Comparison of ENCODE assay signal across 8 mouse cellular contexts in the genomic region with DNA sequence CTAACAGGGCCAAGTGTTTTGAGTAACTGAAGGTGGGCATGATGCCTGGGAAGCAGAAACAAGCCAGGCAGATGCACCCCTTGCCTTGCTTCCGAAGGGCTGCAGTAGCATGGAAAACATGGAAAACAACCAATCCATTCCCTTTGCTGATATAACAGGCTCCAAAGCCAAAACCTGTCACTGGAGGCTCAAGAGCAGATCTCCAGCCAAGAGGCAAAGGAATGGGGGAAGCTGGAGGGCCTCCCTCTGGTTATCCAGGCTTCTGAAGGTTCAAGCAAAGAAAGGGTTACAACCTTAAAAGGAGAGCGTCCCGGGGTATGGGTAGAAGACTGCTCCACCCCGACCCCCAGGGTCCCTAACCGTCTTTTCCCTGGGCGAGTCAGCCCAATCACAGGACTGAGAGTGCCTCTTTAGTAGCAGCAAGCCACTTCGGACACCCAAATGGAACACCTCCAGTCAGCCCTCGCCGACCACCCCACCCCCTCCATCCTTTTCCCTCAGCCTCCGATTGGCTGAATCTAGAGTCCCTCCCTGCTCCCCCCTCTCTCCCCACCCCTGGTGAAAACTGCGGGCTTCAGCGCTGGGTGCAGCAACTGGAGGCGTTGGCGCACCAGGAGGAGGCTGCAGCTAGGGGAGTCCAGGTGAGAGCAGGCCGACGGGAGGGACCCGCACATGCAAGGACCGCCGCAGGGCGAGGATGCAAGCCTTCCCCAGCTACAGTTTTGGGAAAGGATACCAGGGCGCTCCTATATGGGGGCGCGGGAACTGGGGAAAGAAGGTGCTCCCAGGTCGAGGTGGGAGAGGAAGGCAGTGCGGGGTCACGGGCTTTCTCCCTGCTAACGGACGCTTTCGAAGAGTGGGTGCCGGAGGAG. TPM values are rescaled to one million over a fixed set of nuclear protein-coding genes. Genes with fewer than 3 reads are reported as not detected.
DNase-seq lines count a peak whose midpoint lies in the region; ATAC-seq lines count a peak whose summit lies in the region.

TSS of gene Thy1 (plus strand) at position 549 of the 872 bp plus-strand sequence.

- no peaks in the 10 kb centered on the region for H3K36me3 ChIP-seq in embryonic facial prominence, embryonic 12.5 days
- no peaks in the 10 kb centered on the region for H3K36me3 ChIP-seq in kidney, embryonic 14.5 days (ENCODE audit: control insufficient read depth, insufficient read depth, low read length)
- H3K36me3 ChIP-seq in limb, embryonic 12.5 days, result no peaks in the 10 kb centered on the region
- H3K36me3 ChIP-seq in neural tube, embryonic 13.5 days, result no peaks in the 10 kb centered on the region

- WGBS in embryonic facial prominence, embryonic 12.5 days, result under 1% methylated on average over 30 of the region's 30 CpGs
- WGBS in kidney, embryonic 14.5 days, result under 1% methylated on average over 30 of the region's 30 CpGs
- WGBS in limb, embryonic 12.5 days, result under 1% methylated on average over 30 of the region's 30 CpGs
- WGBS in neural tube, embryonic 13.5 days, result under 1% methylated on average over 30 of the region's 30 CpGs

- H3K9ac ChIP-seq in embryonic facial prominence, embryonic 12.5 days, result peak within 1 kb of the TSS; percentile 30; the same call in 1 of the 2 replicates
- H3K9ac ChIP-seq in kidney, embryonic 14.5 days (ENCODE audit: low read depth, low read length), result peak within 1 kb of the TSS; percentile 47
- peak within 1 kb of the TSS; percentile 37; the same call in 1 of the 2 replicates for H3K9ac ChIP-seq in limb, embryonic 12.5 days (replicated peaks)
- H3K9ac ChIP-seq in neural tube, embryonic 13.5 days, result peak within 1 kb of the TSS; percentile 56

- peaks cover 47% of the 10 kb centered on the region for H3K27me3 ChIP-seq in embryonic facial prominence, embryonic 12.5 days
- peaks cover 23% of the 10 kb centered on the region for H3K27me3 ChIP-seq in kidney, embryonic 14.5 days (ENCODE audit: control insufficient read depth, insufficient read depth, low read length)
- H3K27me3 ChIP-seq in limb, embryonic 12.5 days, result peaks cover 60% of the 10 kb centered on the region
- peaks cover 51% of the 10 kb centered on the region for H3K27me3 ChIP-seq in neural tube, embryonic 13.5 days

- ATAC-seq in CD4-positive, CD25-positive, alpha-beta regulatory T cell, adult 4 months, result peak; percentile 63
- ATAC-seq in embryonic facial prominence, embryonic 12.5 days (ENCODE audit: insufficient number of reproducible peaks, insufficient read depth, low FRiP score, low TSS enrichment), result no peak
- peak; percentile 77 for ATAC-seq in kidney, embryonic 14.5 days (ENCODE audit: low FRiP score, low TSS enrichment)
- no peak; the same call in 1 of the 2 replicates for ATAC-seq in limb, embryonic 12.5 days (ENCODE audit: insufficient number of reproducible peaks, insufficient read depth, low FRiP score, low TSS enrichment, low read depth)
- peak; percentile 82 for ATAC-seq in neural tube, embryonic 13.5 days (ENCODE audit: low read depth)

- peak; percentile 19 for DNase-seq in adrenal gland, adult 2 months
- peak; percentile 26 for DNase-seq in heart, adult 8-10 months (ENCODE audit: low spot score)
- DNase-seq in yolk sac, embryonic 10.5 days (ENCODE audit: low spot score), result peak; percentile 3

- H3K4me2 ChIP-seq in embryonic facial prominence, embryonic 12.5 days (replicated peaks), result peak within 1 kb of the TSS; percentile 55
- H3K4me2 ChIP-seq in kidney, embryonic 14.5 days (replicated peaks; ENCODE audit: low read depth, low read length), result peak within 1 kb of the TSS; percentile 61
- peak within 1 kb of the TSS; percentile 75 for H3K4me2 ChIP-seq in limb, embryonic 12.5 days
- peak within 1 kb of the TSS; percentile 72 for H3K4me2 ChIP-seq in neural tube, embryonic 13.5 days

- H3K4me1 ChIP-seq in embryonic facial prominence, embryonic 12.5 days, result peaks cover 22% of the 10 kb centered on the region
- 0 out of 2 replicates have a peak, but pooled peaks cover 6% of the 10 kb centered on the region for H3K4me1 ChIP-seq in kidney, embryonic 14.5 days (ENCODE audit: control insufficient read depth, insufficient read depth, low read length)
- peaks cover 14% of the 10 kb centered on the region for H3K4me1 ChIP-seq in limb, embryonic 12.5 days (replicated peaks)
- peaks cover 19% of the 10 kb centered on the region for H3K4me1 ChIP-seq in neural tube, embryonic 13.5 days (replicated peaks)

- peak within 1 kb of the TSS; percentile 39 for H3K4me3 ChIP-seq in embryonic facial prominence, embryonic 12.5 days
- peak within 1 kb of the TSS; percentile 46 for H3K4me3 ChIP-seq in kidney, embryonic 14.5 days (ENCODE audit: low read length)
- H3K4me3 ChIP-seq in limb, embryonic 12.5 days (replicated peaks), result peak within 1 kb of the TSS; percentile 39
- peak within 1 kb of the TSS; percentile 41 for H3K4me3 ChIP-seq in neural tube, embryonic 13.5 days

- no peak within 1 kb of the TSS for H3K27ac ChIP-seq in embryonic facial prominence, embryonic 12.5 days
- H3K27ac ChIP-seq in kidney, embryonic 14.5 days (ENCODE audit: low read depth, low read length), result no peak within 1 kb of the TSS
- no peak within 1 kb of the TSS for H3K27ac ChIP-seq in limb, embryonic 12.5 days
- H3K27ac ChIP-seq in neural tube, embryonic 13.5 days (replicated peaks), result no peak within 1 kb of the TSS

- H3K9me3 ChIP-seq in embryonic facial prominence, embryonic 12.5 days, result no peaks in the 10 kb centered on the region
- no peaks in the 10 kb centered on the region for H3K9me3 ChIP-seq in kidney, embryonic 14.5 days (ENCODE audit: control insufficient read depth, low read length)
- H3K9me3 ChIP-seq in limb, embryonic 12.5 days, result no peaks in the 10 kb centered on the region
- H3K9me3 ChIP-seq in neural tube, embryonic 13.5 days, result no peaks in the 10 kb centered on the region

RNA-seq across cellular contexts. Expression of gene Thy1, which starts in this region (rescaled TPM):
- 100 to 1,000 TPM; 107 to 154 TPM for polyA plus RNA-seq in CD4-positive, CD25-positive, alpha-beta regulatory T cell, adult 4 months (2017; shearing (Covaris generic))
- 10 to 100 TPM; 46.9 to 49.6 TPM for total RNA-seq in adrenal gland, adult 2 months (2021)
- polyA plus RNA-seq in adrenal gland, adult 2 months (2012; rRNA removed), result 25.0 and 26.5 TPM in 2 replicates
- 1.6 and 2.8 TPM in 2 replicates for polyA plus RNA-seq in embryonic facial prominence, embryonic 12.5 days (2016; fragmentation: Nextera tagmentation; extraction: Ambion mirVana)
- 10 to 100 TPM in 2 of 4 experiments, 1 to 10 TPM in 2; 8.9 to 12.4 (median 11.0) TPM for total RNA-seq in heart, adult 8-10 months (2022)
- polyA plus RNA-seq in kidney, embryonic 14.5 days (2014; fragmentation: Nextera tagmentation; extraction: Ambion mirVana), result 14.3 and 19.9 TPM in 2 replicates
- polyA plus RNA-seq in limb, embryonic 12.5 days (2016; fragmentation: Nextera tagmentation; extraction: Ambion mirVana), result 0.47 TPM in 1 of 2 replicates, not detected in the other
- 1.2 and 2.8 TPM in 2 replicates for polyA plus RNA-seq in neural tube, embryonic 13.5 days (2015; fragmentation: Nextera tagmentation; extraction: Ambion mirVana)

Comparison
In these comparisons a context has a peak if more than half of its experiments do, and no peak if none do; other contexts are left out.
1. ATAC-seq: peak in CD4-positive, CD25-positive, alpha-beta regulatory T cell, adult 4 months (single experiment), kidney, embryonic 14.5 days (single experiment) and neural tube, embryonic 13.5 days (single experiment); none in embryonic facial prominence, embryonic 12.5 days (single experiment) and limb, embryonic 12.5 days (single experiment).
2. Peak in every context shown above with its lines, with median percentiles within 50 percentile points of each other: DNase-seq, H3K4me2 ChIP-seq, H3K4me3 ChIP-seq and H3K9ac ChIP-seq.